Mouse (Mus musculus) neural tube, embryonic 14.5 days (tissue): ENCODE results near the gene Entpd5. TPM values are rescaled to one million over a fixed set of nuclear protein-coding genes. Genes with fewer than 3 reads are reported as not detected.
A peak's percentile ranks its signal among the peaks of the same experiment; 100 is the strongest.

Experiments
- ATAC-seq: fragments of 200-750 bp; cut with Nextera tagmentation; 2 replicates; pipeline ENCODE4 v1.8.0; 2017; ENCODE audit warnings: low read depth, mild to moderate bottlenecking, moderate TSS enrichment, moderate library complexity
- H3K27ac ChIP-seq: fragments of 300-500 bp; sonication (generic); 2 replicates; pipeline ENCODE4 v1.5.1; 2014; ENCODE audit warnings: low read depth, mild to moderate bottlenecking, control low read depth, low read length, moderate library complexity, mixed read lengths
- H3K27me3 ChIP-seq: fragments of 300-500 bp; sonication (generic); 2 replicates; pipeline ENCODE4 v1.6.1; 2014; ENCODE audit warnings: low read length; ENCODE audit not compliant: control insufficient read depth, insufficient read depth
- H3K36me3 ChIP-seq: fragments of 300-500 bp; sonication (generic); 2 replicates; pipeline ENCODE4 v1.6.1; 2014; ENCODE audit warnings: low read length, mixed read lengths; ENCODE audit not compliant: control insufficient read depth, insufficient read depth
- H3K4me1 ChIP-seq: fragments of 300-500 bp; sonication (generic); 2 replicates; pipeline ENCODE4 v1.6.1; 2014; ENCODE audit warnings: low read length; ENCODE audit not compliant: control insufficient read depth, insufficient read depth
- H3K4me2 ChIP-seq: fragments of 300-500 bp; sonication (generic); 2 replicates; pipeline ENCODE4 v1.6.1; 2014; ENCODE audit warnings: mild to moderate bottlenecking, low read depth, low read length, control low read depth
- H3K4me3 ChIP-seq: fragments of 300-500 bp; sonication (generic); 2 replicates; pipeline ENCODE4 v1.5.1; 2014; ENCODE audit warnings: low read depth, low read length, control low read depth, mixed read lengths
- H3K9ac ChIP-seq: fragments of 300-500 bp; sonication (generic); replicated peaks from 2 replicates; pipeline ENCODE4 v1.6.1; 2014; ENCODE audit warnings: low read depth, mild to moderate bottlenecking, control low read depth, low read length, mixed read lengths
- H3K9me3 ChIP-seq: fragments of 300-500 bp; sonication (generic); 2 replicates; pipeline ENCODE4 v1.6.1; 2016; ENCODE audit warnings: low read length; ENCODE audit not compliant: control insufficient read depth
- WGBS: fragments of 180-500 bp; shearing (Covaris S2); extraction: QIAGEN DNeasy Blood & Tissue Kit; methylation state at CpG from one replicate; pipeline ENCODE4 v1.1.7; 2014; 5-methylcytosine and 5-hydroxymethylcytosine counted together
- polyA plus RNA-seq: library from polyadenylated mRNA; unstranded; fragments of >200 nt; fragmentation: Nextera tagmentation; extraction: Ambion mirVana; gene quantifications from 2 replicates; pipeline ENCODE4 v1.2.1, GENCODE M21; 2014

Gene Entpd5
- polyA plus RNA-seq, 1 experiment from 2014 or later, result 13.0 TPM

GRCm38 (mm10) chr12:84442526-84442925 lies 33.7 kb upstream of the Entpd5 start:
- Histone ChIP-seq H3K27ac (no peak overlapping the region), H3K9me3 (no peaks in the 10 kb centered on the region), H3K4me2 (no peak overlapping the region), H3K4me1 (no peaks in the 10 kb centered on the region), H3K4me3 (no peak overlapping the region), H3K9ac (no peak overlapping the region), H3K36me3 (no peaks in the 10 kb centered on the region), H3K27me3 (no peaks in the 10 kb centered on the region)
- ATAC-seq, result no peak
- 72% methylated on average over 4 of the region's 4 CpGs for WGBS

DNA sequence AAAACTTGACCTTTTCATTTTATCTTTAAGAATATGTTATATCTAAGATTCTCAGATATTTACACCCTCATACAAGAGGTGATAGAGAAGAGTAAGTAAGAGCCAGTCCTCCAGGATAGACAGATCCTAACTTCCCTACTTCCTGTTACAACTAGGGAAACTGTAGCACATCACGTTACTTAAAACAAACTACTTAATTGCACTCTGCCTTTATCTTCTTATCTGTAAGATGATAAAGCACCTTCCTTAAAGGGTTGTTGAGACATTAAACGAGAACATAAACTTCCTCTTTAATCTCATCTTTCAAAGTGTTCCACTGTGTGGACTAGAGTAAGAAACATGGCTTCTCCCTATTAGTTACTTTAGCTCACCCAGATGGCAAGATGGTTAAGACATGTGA lies 29.9 kb upstream of the Entpd5 start:
- Histone ChIP-seq H3K4me1 (no peaks in the 10 kb centered on the region), H3K4me2 (no peak overlapping the region), H3K4me3 (no peak overlapping the region), H3K27ac (no peak overlapping the region), H3K27me3 (no peaks in the 10 kb centered on the region), H3K9ac (no peak overlapping the region), H3K36me3 (no peaks in the 10 kb centered on the region), H3K9me3 (no peaks in the 10 kb centered on the region)
- no peak for ATAC-seq
- 82% methylated on average over 2 of the region's 2 CpGs for WGBS

DNA sequence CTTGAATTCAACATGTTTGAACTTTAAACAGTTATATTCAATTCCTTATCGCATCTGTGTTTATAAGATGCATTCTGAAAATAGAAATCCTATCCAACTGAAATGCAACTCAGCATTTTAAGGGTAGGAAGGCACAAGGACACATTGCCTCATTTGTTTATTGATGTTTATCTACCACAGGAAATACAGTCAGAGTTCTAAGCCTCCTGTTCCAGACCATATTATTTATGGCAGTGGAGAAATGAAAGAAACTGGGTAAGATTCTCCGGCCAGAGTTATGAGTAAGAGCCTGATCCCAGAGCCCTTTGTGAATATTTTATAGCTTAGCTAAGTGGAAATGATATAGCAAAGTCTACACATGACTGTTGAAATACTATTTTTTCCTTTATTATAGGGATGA lies 21.0 kb upstream of the Entpd5 start:
- Histone ChIP-seq H3K27ac (no peak overlapping the region), H3K4me1 (no peaks in the 10 kb centered on the region), H3K4me3 (no peak overlapping the region), H3K4me2 (no peak overlapping the region), H3K9ac (no peak overlapping the region), H3K36me3 (no peaks in the 10 kb centered on the region), H3K9me3 (no peaks in the 10 kb centered on the region), H3K27me3 (no peaks in the 10 kb centered on the region)
- ATAC-seq, result no peak
- WGBS, result 91% methylated on average over 2 of the region's 2 CpGs

GRCm38 (mm10) chr12:84423990-84424389 lies 15.2 kb upstream of the Entpd5 start:
- no peak for ATAC-seq
- WGBS, result 62% methylated on average over 3 of the region's 3 CpGs
- no peak overlapping the region for H3K4me3 ChIP-seq

DNA sequence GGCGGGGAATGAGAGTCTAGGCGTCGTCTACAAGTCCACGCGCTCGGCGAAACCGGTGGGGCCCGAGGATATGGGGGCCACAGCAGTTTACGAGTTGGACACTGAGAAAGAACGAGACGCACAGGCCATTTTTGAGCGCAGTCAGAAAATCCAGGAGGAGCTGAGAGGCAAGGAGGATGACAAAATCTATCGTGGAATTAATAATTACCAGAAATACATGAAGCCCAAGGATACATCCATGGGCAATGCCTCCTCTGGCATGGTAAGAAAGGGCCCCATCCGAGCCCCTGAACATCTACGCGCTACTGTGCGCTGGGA lies 8.7 kb upstream of the Entpd5 start:
- no peaks in the 10 kb centered on the region for H3K9me3 ChIP-seq
- peak overlapping the region; percentile 76 for H3K4me2 ChIP-seq
- peak overlapping the region; percentile 56 for H3K4me3 ChIP-seq
- peak overlapping the region; percentile 66 for H3K9ac ChIP-seq
- H3K36me3 ChIP-seq, result no peaks in the 10 kb centered on the region
- 33% methylated on average over 18 of the region's 18 CpGs for WGBS
- no peaks in the 10 kb centered on the region for H3K27me3 ChIP-seq
- no peak; the same call in 1 of the 2 replicates for ATAC-seq
- H3K27ac ChIP-seq, result peak overlapping the region; percentile 91
- peaks cover 2% of the 10 kb centered on the region; the same call in 1 of the 2 replicates for H3K4me1 ChIP-seq

More at GRCm38 (mm10) chr12:84423990-84424389, 15.2 kb upstream of the Entpd5 start:
- no peaks in the 10 kb centered on the region for H3K9me3 ChIP-seq
- H3K9ac ChIP-seq, result no peak overlapping the region
- H3K27me3 ChIP-seq, result no peaks in the 10 kb centered on the region
- H3K4me2 ChIP-seq, result no peak overlapping the region
- no peak overlapping the region for H3K27ac ChIP-seq
- H3K4me1 ChIP-seq, result no peaks in the 10 kb centered on the region
- no peaks in the 10 kb centered on the region for H3K36me3 ChIP-seq

DNA sequence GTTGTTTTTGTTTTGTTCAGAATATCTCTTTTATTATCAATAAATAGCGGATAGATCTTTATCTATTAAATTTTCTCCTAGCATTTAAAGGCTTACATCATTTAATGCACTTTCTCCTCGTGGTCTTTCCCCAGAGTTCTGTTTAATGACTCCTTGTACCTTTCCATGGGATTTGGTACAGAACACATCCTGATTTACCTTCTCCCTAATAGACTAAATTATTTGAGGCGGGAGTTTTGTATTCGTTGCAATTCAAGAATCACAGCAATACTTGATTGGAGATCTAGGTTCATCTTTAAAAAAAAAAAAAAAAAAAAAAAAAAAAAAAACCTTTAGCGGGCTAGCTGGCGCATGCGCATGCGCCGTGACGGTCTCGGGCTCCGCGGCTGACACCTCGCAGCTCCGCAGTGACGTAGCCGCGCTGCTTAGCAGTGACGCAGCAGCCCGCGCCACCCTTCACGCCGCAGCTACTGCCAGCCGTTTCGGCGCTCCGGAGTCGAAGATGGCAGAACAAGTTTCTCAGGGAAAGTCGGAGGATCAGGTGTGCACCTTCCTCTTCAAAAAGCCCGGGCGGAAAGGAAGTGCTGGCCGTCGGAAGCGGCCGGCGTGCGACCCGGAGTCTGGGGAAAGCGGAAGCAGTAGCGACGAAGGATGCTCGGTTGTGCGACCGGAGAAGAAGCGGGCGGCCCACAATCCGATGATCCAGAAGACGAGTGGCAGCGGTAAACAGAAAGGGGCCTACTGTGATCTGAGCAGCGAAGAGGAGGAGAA lies 8.2 kb upstream of the Entpd5 start, which contains the start of gene Rnf113a2:
Gene Rnf113a2 (plus strand): TSS at position 363 of the 771 bp plus-strand sequence.
- peak within 1 kb of the TSS; percentile 76 for H3K4me2 ChIP-seq
- peaks cover 2% of the 10 kb centered on the region; the same call in 1 of the 2 replicates for H3K4me1 ChIP-seq
- H3K27ac ChIP-seq, result peak within 1 kb of the TSS; percentile 91
- no peaks in the 10 kb centered on the region for H3K36me3 ChIP-seq
- peak within 1 kb of the TSS; percentile 66 for H3K9ac ChIP-seq
- 2% methylated on average over 50 of the region's 50 CpGs for WGBS
- H3K27me3 ChIP-seq, result no peaks in the 10 kb centered on the region
- no peaks in the 10 kb centered on the region for H3K9me3 ChIP-seq
- ATAC-seq, result peak; percentile 95
- peak within 1 kb of the TSS; percentile 56 for H3K4me3 ChIP-seq

- Histone ChIP-seq H3K9me3 (no peaks in the 10 kb centered on the region), H3K36me3 (no peaks in the 10 kb centered on the region), H3K4me3 (peak overlapping the region; percentile 76), H3K27ac (peak overlapping the region; percentile 84), H3K27me3 (no peaks in the 10 kb centered on the region), H3K4me1 (peaks cover 5% of the 10 kb centered on the region; the same call in 1 of the 2 replicates), H3K4me2 (peak overlapping the region; percentile 61), H3K9ac (peak overlapping the region; percentile 81)
- no peak; the same call in 1 of the 2 replicates for ATAC-seq
- WGBS, result 1% methylated on average over 48 of the region's 52 CpGs
Measured at GRCm38 (mm10) chr12:84407874-84408818, 683 bp downstream of the Entpd5 start.

DNA sequence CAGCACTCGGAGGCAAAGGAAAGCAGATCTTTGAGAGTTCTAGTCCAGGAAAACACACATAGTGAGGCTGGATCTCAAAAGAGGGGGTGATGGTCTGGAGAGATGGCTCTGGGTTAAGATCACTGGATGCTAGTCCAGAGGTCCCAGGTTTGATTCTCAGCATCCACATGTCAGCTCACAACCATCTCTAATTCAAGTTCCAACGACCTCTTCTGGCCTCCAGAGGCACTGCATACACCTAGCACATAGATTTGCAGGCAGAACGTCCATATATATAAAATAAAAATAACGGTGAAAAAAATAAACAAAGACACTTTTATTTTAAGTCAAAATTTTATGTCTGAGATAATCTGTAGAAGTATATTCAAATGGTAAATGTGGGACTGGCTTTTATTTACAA lies 1.6 kb downstream of the Entpd5 start:
- Histone ChIP-seq H3K36me3 (no peaks in the 10 kb centered on the region), H3K9me3 (no peaks in the 10 kb centered on the region), H3K4me1 (peaks cover 5% of the 10 kb centered on the region; the same call in 1 of the 2 replicates), H3K9ac (no peak overlapping the region), H3K4me2 (no peak overlapping the region), H3K27ac (no peak overlapping the region), H3K4me3 (no peak overlapping the region), H3K27me3 (no peaks in the 10 kb centered on the region)
- 59% methylated on average over 4 of the region's 4 CpGs for WGBS
- no peak for ATAC-seq

DNA sequence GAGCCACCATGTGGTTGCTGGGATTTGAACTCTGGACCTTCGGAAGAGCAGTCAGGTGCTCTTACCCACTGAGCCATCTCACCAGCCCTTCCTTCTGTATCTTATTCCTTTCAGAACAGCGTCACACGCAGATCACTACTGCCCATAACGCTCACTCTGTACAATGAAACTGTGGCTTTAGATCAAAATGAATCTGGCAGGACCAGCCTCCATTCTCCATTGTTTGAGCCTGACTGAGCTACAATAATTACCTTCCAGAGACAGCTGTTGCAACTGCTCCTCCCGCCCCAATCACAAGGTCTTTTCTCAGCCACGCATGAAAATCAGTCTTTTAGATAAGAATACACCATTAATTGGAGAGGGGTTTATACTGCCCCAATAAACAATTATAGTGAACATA lies 4.3 kb downstream of the Entpd5 start:
- Histone ChIP-seq H3K27me3 (no peaks in the 10 kb centered on the region), H3K36me3 (no peaks in the 10 kb centered on the region), H3K9ac (no peak overlapping the region), H3K4me3 (no peak overlapping the region), H3K9me3 (no peaks in the 10 kb centered on the region), H3K27ac (no peak overlapping the region), H3K4me2 (no peak overlapping the region), H3K4me1 (peaks cover 5% of the 10 kb centered on the region; the same call in 1 of the 2 replicates)
- WGBS, result 66% methylated on average over 6 of the region's 6 CpGs
- ATAC-seq, result no peak
